Mouse (Mus musculus) midbrain, postnatal 0 days (tissue): ENCODE results near the gene Slc29a3. TPM values are rescaled to one million over a fixed set of nuclear protein-coding genes. Genes with fewer than 3 reads are reported as not detected.

Experiments
- ATAC-seq: fragments of 200-750 bp; cut with Nextera tagmentation; 2 replicates; pipeline ENCODE4 v1.8.0; 2017; ENCODE audit warnings: moderate number of reproducible peaks, mild to moderate bottlenecking, moderate TSS enrichment, moderate library complexity; ENCODE audit not compliant: low FRiP score
- DNase-seq: peaks from one replicate; pipeline ENCODE4 v3.0.0-alpha.2; 2015; ENCODE audit warnings: low spot score
- H3K27ac ChIP-seq: fragments of 300-500 bp; sonication (generic); 2 replicates; pipeline ENCODE4 v1.5.1; 2014; ENCODE audit warnings: low read depth, mild to moderate bottlenecking, low read length, mixed read lengths
- H3K27me3 ChIP-seq: fragments of 300-500 bp; sonication (generic); 2 replicates; pipeline ENCODE4 v1.6.1; 2014; ENCODE audit warnings: low read length, control low read depth, mixed read lengths; ENCODE audit not compliant: insufficient read depth
- H3K36me3 ChIP-seq: fragments of 300-500 bp; sonication (generic); 2 replicates; pipeline ENCODE4 v1.6.1; 2014; ENCODE audit warnings: low read length, control low read depth, mixed read lengths; ENCODE audit not compliant: insufficient read depth
- H3K4me1 ChIP-seq: fragments of 300-500 bp; sonication (generic); 2 replicates; pipeline ENCODE4 v1.6.1; 2014; ENCODE audit warnings: mild to moderate bottlenecking, control low read depth, antibody characterized with exemption, low read length, mixed read lengths; ENCODE audit not compliant: insufficient read depth
- H3K4me2 ChIP-seq: fragments of 300-500 bp; sonication (generic); 2 replicates; pipeline ENCODE4 v1.6.1; 2014; ENCODE audit warnings: low read depth, mild to moderate bottlenecking, low read length, mixed read lengths; ENCODE audit not compliant: poor library complexity, severe bottlenecking
- H3K4me3 ChIP-seq: fragments of 300-500 bp; sonication (generic); 2 replicates; pipeline ENCODE4 v1.5.1; 2014; ENCODE audit warnings: low read depth, mild to moderate bottlenecking, low read length, moderate library complexity
- H3K9ac ChIP-seq: fragments of 300-500 bp; sonication (generic); replicated peaks from 2 replicates; pipeline ENCODE4 v1.6.1; 2014; ENCODE audit warnings: mild to moderate bottlenecking, low read length, moderate library complexity, mixed read lengths; ENCODE audit not compliant: poor library complexity, severe bottlenecking
- H3K9me3 ChIP-seq: fragments of 300-500 bp; sonication (generic); 2 replicates; pipeline ENCODE4 v1.6.1; 2016; ENCODE audit warnings: low read length, control low read depth
- CTCF ChIP-seq: IDR thresholded peaks from 2 replicates; pipeline ENCODE4 v1.5.1; 2016; ENCODE audit warnings: antibody characterized with exemption, mild to moderate bottlenecking
- WGBS: fragments of 180-500 bp; shearing (Covaris S2); extraction: QIAGEN DNeasy Blood & Tissue Kit; methylation state at CpG from one replicate; pipeline ENCODE4 v1.1.7; 2014; 5-methylcytosine and 5-hydroxymethylcytosine counted together
- polyA plus RNA-seq: library from polyadenylated mRNA; unstranded; fragments of >200 nt; fragmentation: Nextera tagmentation; extraction: Ambion mirVana; gene quantifications from 2 replicates; pipeline ENCODE4 v1.2.1, GENCODE M21; 2015
- total RNA-seq: library from RNA; depleted of rRNA; stranded (reverse); fragments of >200 nt; gene quantifications from 2 replicates; pipeline ENCODE4 v1.2.3, GENCODE M21; 2014

Slc29a3 gene
- total and polyA plus RNA-seq, 2 experiments from 2014 or later, result 6.9 to 7.8 TPM

GRCm38 (mm10) chr10:60689396-60689795 lies 63.2 kb downstream of the Slc29a3 start:
- TF ChIP-seq CTCF, result no peak
- Histone ChIP-seq H3K9me3 (no peaks in the 10 kb centered on the region), H3K4me3 (no peak overlapping the region), H3K27ac (no peak overlapping the region), H3K4me2 (no peak overlapping the region), H3K36me3 (no peaks in the 10 kb centered on the region), H3K9ac (no peak overlapping the region), H3K27me3 (peaks cover 54% of the 10 kb centered on the region), H3K4me1 (peaks cover 10% of the 10 kb centered on the region; the same call in 1 of the 2 replicates)
- no peak for ATAC-seq
- no peak for DNase-seq
- WGBS, result 73% methylated on average over 4 of the region's 4 CpGs

GRCm38 (mm10) chr10:60687011-60687776 lies 65.4 kb downstream of the Slc29a3 start:
- WGBS, result under 1% methylated on average over 75 of the region's 76 CpGs
- H3K27me3 ChIP-seq, result peaks cover 64% of the 10 kb centered on the region

GRCm38 (mm10) chr10:60686641-60686975 lies 66.0 kb downstream of the Slc29a3 start:
- no peaks in the 10 kb centered on the region for H3K36me3 ChIP-seq
- peaks cover 10% of the 10 kb centered on the region; the same call in 1 of the 2 replicates for H3K4me1 ChIP-seq
- no peak overlapping the region for H3K9ac ChIP-seq
- H3K27me3 ChIP-seq, result peaks cover 64% of the 10 kb centered on the region
- ATAC-seq (no peak), DNase-seq (no peak)
- no peaks in the 10 kb centered on the region for H3K9me3 ChIP-seq
- H3K4me2 ChIP-seq, result peak overlapping the region; percentile 97
- WGBS, result under 1% methylated on average over 36 of the region's 37 CpGs
- H3K27ac ChIP-seq, result no peak overlapping the region
- TF ChIP-seq CTCF, result no peak
- peak overlapping the region; percentile 64 for H3K4me3 ChIP-seq

More at GRCm38 (mm10) chr10:60687011-60687776, 65.4 kb downstream of the Slc29a3 start:
- ATAC-seq, result peak; percentile 63
- H3K4me1 ChIP-seq, result peaks cover 10% of the 10 kb centered on the region; the same call in 1 of the 2 replicates
- no peaks in the 10 kb centered on the region for H3K36me3 ChIP-seq
- H3K9ac ChIP-seq, result peak overlapping the region; percentile 48; the same call in 1 of the 2 replicates
- peak overlapping the region; percentile 64 for H3K4me3 ChIP-seq
- H3K27ac ChIP-seq, result no peak overlapping the region
- H3K4me2 ChIP-seq, result peak overlapping the region; percentile 97
- TF ChIP-seq CTCF, result peak; percentile 81
- DNase-seq, result peak; percentile 83
- H3K9me3 ChIP-seq, result no peaks in the 10 kb centered on the region

GRCm38 (mm10) chr10:60685764-60686640 lies 66.6 kb downstream of the Slc29a3 start:
- H3K4me3 ChIP-seq, result peak overlapping the region; percentile 64
- peak overlapping the region; percentile 97 for H3K4me2 ChIP-seq
- peaks cover 64% of the 10 kb centered on the region for H3K27me3 ChIP-seq
- H3K9me3 ChIP-seq, result no peaks in the 10 kb centered on the region
- H3K4me1 ChIP-seq, result peaks cover 10% of the 10 kb centered on the region; the same call in 1 of the 2 replicates
- no peak for DNase-seq
- 5% methylated on average over 50 of the region's 50 CpGs for WGBS
- ATAC-seq, result no peak
- H3K27ac ChIP-seq, result no peak overlapping the region
- no peaks in the 10 kb centered on the region for H3K36me3 ChIP-seq
- TF ChIP-seq CTCF, result no peak
- H3K9ac ChIP-seq, result no peak overlapping the region; the same call in 1 of the 2 replicates

GRCm38 (mm10) chr10:60678926-60679325 lies 73.7 kb downstream of the Slc29a3 start:
- Histone ChIP-seq H3K9ac (no peak overlapping the region), H3K9me3 (no peaks in the 10 kb centered on the region), H3K27ac (no peak overlapping the region), H3K36me3 (no peaks in the 10 kb centered on the region), H3K4me2 (no peak overlapping the region), H3K4me3 (no peak overlapping the region), H3K4me1 (no peaks in the 10 kb centered on the region), H3K27me3 (peaks cover 5% of the 10 kb centered on the region; the same call in 1 of the 2 replicates)
- no peak for TF ChIP-seq CTCF
- no peak for DNase-seq
- ATAC-seq, result no peak
- WGBS, result 76% methylated on average over 3 of the region's 3 CpGs
